Mouse (Mus musculus) adrenal gland, postnatal 25 days (tissue): ENCODE data around the gene Gna11. TPM values are rescaled to one million over a fixed set of nuclear protein-coding genes. Genes with fewer than 3 reads are reported as not detected.
A peak's percentile ranks its signal among the peaks of the same experiment; 100 is the strongest.

Experiments used
- DNase-seq: peaks from one replicate; pipeline ENCODE4 v3.0.0; 2021; ENCODE audit warnings: mixed read lengths
- total RNA-seq: library from RNA; stranded (reverse); gene quantifications from 2 replicates; pipeline ENCODE4 v1.2.3, GENCODE M21; 2021

Gene Gna11
- total RNA-seq, 1 experiment from 2014 or later: 77.9 TPM

DNA sequence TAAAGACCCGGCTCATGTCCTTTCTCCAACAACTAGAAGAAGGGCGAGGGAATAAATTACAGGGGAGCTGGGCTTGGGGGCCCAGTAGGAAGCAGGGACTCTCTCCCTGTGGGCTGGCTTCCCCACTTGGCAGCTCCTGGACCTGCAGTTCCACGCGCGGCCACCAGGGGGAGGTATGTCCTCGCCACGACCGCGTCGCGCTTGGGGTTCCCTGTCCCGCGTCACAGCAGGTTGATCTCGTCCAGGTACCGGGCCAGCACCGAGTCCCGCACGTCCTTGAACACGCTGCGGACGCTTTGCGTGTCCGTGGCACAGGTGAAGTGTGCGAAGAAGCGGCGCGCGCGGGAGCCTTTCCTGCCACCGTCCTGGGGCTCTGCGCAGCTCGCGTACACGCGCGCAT lies 42.3 kb downstream of the Gna11 start:
- DNase-seq: peak; percentile 91

DNA sequence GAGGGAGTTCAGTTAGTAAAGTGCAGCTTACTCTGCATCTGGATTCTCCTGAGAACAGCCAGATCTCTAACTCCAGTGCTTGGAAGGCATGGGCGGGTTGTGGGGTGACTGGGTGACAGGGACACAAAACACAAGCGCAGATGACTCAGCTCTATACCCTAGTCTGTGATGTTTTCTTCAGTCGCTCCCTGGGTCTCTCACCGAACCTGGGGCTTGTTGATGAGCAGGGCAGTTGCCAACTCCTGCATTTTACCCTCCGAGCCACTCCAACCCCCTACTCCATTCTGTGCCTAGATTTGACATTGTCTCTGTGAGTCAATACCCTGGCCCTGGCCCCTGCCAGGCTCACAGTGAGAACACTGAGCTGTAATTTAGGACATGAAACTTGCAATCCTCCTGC lies 43.1 kb downstream of the Gna11 start:
- DNase-seq: no peak

DNA sequence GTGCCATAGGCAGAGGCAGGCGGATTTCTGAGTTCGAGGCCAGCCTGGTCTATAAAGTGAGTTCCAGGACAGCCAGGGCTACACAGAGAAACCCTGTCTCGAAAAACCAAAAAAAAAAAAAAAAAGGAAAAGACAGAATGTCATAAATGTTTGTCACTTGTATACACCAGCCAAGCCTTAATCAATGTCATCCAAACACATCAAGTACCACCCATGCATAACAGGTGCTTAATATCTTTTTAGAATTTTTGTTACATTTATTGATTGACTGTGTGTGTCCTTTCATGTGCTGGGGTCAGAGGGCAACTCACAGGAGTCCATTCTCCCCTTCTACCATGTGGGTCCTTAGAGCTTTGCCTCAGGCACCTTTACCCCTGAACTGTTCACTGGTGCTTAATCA lies 45.0 kb downstream of the Gna11 start, which contains the start of gene S1pr4:
S1pr4 (minus strand) TSS at position 101 of the 400 bp plus-strand sequence.
- no peak for DNase-seq

DNA sequence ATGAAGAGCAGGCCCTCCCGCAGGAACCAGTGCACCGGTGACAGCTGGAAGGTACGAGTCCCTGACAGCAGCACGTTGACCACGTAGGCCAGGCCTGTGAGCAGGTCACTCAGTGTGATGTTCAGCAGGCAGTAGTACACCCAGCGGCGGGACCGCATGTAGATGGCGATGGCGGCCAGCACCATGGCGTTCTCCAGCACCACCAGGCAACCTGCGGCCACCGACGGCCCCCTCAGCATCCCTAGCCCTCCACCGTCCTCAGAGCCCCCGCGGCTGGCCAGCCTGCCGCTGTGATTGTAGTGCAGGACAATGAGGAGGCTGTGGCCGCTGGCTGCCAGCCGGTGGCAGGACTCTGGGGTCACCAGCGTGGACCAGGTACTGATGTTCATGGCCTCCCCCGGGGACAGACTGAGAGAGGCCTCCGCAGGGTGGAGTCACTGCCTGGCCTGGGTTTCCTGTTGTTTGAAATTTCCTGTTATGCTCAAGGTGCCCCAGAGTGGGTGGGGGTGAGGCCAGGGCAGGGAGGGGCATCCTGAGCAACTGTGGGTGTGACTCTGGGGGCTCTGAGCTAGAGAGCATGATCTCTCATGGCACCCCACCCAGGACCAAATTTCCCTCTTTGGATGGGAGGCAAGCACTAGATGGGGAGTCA lies 45.6 kb downstream of the Gna11 start:
- DNase-seq: no peak

DNA sequence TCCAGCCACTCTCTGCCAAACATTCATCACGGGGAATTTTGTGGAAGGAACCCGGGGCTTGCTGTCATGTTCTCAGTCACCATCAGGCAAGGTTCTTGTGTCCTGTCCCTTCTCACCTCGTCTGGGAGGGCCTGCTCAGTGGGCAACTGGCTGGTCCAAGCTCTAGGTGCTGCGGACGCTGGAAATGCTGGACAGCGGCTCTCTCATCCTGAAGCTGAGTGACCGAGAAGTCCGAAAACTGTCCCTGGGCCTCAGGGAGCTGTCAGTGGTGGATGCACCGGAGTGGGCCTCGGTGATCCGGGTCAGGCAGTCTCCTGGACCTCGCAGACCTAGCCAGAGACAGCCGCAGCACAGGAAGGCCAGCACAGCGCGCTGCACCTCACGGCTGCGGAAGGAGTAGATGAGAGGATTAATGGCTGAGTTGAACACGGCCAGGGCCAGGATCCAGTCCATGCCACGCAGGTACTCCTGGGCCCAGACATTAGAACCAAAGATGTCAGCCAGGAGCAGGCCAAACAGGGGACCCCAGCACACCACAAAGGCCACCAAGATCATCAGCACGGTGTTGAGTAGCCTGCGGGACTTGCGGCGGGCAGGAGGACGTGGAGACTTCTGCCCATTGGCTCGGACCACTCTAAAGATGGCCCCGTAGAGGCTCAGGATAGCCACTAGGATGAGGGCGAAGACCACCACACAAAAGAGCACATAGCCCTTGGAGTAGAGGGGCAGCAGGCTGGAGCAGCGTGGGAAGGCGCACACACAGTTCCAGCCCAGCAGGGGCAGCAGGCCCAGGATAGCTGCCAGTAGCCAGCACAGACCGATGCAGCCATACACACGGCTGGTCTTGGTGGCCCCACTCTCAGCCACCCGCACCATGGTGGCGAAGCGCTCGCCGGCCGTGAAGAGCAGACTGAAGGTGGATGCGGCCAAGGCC lies 46.4 kb downstream of the Gna11 start:
- DNase-seq: no peak

DNA sequence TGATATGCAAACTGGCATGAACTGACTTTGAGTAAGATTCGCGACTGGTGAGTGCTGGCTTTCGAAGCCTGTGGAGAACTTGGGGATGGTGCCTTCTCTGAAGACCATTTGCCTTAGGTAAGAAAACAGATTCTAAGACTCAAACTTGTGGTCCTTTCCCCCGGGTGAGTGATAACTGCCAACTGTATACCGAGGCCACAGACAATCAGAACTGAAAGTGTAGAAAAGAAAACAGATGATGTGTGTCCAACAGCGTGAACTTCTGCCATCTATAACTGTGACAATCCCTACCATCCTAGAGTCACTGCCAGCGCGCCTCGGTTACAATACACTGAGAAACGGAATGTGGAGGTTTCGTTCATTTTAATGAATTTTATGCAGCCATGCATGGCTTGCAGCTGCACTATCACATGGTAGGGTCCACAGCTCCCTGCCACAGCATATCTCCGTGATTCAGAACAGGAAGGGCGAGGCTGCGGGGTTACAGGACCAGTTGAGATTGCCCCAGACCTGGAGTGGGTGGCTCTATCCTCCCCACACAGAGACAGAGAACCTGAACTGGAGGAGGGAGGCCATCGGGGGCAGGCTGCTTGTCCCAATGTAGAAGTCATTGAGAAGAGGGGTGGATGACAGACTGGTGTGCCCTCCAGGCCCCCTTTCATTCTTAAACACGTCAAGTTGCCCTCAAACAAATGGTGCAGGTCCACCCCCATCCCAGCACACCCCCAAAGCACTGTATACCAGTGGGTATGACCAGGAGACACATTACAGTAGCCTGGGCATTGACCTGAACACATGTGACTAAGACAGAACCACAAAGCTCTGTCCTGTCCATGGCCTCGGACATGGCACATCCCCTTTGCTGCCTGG lies 47.4 kb downstream of the Gna11 start:
- no peak for DNase-seq

DNA sequence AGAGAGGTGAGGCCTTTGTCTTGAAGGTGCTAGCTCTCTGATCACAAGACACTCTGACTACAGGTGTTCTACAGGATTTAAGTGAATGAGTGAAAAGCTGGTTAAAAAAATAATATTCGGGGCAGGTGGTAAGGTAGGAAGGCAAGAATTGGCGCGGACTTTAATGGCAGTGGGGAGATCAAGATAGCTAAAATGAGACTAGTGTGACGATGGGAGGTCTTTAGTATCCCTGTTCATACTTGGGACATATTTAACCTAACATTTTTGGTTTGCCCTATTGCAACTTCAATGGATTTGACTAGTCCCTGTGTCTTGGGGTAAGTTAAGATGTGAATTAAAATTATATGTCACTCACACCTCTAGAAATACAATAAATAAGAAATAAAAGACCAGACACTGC lies 48.0 kb downstream of the Gna11 start:
- DNase-seq: no peak

DNA sequence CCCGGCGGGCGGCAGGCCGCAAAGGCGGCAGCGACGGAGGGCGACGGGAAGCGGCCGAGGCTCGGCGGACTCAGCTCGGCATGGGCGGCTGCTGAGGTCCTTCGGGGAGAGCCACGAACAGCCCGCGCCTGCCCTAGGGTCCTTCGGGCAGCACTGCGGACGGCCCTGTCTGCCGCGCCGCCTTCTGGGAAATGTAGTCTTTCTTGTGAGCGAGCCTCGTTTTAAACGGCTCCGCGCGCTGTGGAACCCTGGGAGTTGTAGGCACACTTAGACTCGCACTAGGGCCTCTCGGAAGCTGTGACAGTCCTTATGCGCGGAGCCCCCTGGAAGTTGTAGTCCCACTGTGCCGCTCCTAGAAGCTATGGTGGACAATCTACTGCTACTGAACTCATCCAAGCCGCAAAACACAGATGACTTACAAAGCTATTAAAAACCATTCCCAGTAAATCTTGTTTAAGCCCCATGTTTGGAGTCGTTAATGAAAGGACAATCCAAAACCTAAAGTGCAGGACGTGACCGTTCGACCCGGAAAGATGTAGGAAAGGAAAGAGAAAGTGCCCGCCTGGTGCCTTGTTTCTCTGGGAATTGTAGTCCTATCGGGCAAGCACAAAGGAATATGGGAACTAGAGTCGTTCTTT lies 48.6 kb downstream of the Gna11 start, which contains the start of gene Ncln:
Ncln (minus strand) TSS at position 129 of the 638 bp plus-strand sequence.
- peak; percentile 95 for DNase-seq

DNA sequence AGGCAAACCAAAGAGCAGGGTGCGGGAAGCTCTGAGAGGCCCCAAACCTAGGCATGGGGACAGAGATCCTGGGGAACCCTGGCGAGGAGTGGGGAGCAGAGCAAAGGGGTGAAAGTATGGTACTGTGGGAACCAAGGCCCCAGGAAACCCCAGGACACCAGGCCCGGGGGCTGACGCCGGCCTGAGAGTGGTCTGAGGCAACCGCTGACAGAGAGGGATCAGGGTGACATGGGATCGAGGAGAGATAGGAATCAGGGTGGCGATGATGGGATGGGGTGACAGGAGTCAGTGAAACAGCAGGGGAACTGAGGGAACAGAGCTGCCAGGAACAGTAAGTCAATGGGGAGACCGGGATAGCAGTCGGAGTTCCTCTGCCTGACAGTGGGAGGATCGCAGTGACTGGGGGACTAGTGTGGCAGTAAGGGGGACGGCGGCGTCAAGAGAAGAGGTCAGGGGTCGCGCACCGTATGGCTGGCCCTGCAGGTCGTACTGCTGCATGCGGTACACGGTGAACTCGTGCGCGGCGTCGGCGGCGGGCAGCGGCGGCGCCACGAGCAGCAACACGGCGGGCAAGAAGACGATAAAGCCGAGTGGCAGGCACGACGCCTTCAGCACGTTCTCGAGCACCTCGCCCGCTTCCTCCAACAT lies 49.2 kb downstream of the Gna11 start:
- no peak for DNase-seq

DNA sequence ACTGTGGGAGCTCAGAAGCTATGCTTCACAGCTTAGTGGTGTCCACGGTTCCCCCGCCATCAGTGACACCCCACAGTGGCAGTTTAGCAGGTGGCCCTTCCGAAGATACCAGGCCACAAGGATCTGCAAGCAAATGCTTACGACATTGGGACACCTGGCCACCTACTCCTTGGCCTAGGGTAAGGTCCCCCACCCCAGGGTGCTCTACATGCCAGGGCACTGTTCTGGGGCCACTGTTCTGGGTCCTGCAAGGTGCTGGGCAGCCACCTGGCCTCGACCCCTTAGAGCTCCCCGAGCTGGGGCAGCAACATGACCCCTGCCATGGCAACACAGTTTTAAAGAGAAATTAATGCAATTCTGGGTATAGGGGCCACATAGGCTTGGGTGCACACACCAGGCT lies 49.8 kb downstream of the Gna11 start:
- DNase-seq: no peak

DNA sequence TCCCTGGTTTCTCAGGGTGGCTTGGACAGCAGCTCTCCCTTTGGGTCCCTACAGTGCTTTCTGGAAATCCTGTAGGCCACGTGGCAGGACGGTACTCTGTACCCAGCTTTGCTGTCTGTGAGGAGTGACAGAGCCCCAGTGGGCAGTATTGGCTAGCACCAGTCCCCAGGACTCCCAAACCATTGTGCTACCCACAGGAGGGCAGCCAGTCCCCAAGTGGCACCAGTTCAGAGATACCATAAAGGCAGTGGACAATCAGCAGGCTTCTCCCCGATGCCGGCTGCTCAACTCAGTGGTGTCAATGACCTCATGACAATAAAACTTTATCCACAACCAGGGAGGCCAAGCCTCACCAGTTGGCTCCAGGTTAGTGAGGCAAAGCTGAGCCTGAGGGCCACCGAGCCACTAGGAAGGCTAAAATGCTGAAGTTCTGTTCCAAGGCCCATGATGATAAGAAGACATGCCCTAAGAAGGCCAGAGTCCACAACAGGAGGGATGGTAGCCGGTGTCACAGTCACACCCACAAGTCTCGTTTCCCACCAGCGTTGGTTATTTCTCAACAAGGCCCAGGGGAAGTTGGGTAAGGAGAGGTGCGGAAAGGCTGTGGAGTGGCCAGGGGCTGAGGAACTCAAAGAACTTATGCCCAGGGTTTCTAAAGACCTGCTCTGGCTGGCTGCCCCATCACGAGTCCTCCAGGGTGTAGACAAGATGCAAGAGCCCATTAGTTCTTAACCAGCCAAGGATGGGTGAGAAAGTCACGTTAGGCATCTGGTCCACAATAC lies 50.5 kb downstream of the Gna11 start:
- DNase-seq: no peak

DNA sequence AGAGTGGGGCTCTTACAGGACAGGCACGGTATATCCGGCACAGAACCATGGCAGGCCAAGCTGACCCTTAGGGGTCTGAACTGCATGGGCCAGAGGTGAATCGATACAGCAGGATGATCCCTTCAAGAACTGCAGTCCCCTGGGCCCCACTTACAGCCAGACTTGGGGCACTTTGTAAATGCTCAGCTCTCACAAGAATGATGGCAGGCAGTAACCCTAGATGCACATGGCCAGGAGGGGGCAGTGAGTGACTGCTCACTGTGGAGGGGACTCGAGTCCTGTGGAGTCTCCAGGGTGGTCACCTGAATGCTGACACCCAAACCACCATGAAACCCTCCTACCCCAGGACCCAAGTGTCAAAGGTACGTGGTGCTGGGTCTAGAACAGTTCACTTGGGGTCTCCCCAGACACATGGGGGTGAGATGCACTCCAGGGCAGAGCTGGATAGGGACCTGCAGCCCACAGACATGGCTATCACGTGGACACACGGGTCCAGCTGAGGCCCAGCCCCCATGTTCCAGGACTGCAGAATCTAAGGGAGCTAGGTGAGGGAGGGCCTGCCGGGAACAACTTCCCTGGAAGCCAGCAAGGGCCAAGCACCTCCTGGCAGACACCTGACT lies 51.3 kb downstream of the Gna11 start:
- no peak for DNase-seq

DNA sequence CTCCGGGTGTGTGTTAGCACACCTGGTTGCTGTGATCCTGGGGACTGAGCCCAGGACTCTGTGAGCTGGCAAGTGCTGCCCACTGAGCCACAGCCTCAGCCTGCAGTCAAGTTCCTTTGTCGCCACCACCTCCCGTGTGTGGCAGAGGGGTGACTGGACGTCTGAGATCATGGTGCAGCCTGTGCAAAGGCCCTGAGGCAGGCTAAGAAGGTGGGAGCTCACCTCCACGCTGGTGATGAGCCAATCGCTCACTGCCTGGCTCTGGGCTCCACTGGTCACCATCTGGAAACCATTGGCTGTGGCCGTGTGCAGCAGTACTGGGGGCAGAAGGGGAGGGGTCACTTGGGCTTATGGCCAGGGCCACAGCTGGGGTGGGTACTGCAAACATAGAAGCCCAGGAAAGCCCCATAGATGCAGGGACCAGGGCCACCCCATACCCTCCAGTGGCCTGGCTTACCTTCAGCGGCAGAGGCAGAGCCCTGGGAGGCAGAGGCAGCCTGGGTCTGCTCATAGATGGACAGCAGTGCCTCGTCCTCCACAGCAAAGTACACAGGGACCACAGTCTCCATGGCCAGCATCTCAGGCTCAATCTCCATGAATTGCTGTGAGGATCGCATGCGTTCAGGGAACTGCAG lies 52.3 kb downstream of the Gna11 start:
- no peak for DNase-seq

DNA sequence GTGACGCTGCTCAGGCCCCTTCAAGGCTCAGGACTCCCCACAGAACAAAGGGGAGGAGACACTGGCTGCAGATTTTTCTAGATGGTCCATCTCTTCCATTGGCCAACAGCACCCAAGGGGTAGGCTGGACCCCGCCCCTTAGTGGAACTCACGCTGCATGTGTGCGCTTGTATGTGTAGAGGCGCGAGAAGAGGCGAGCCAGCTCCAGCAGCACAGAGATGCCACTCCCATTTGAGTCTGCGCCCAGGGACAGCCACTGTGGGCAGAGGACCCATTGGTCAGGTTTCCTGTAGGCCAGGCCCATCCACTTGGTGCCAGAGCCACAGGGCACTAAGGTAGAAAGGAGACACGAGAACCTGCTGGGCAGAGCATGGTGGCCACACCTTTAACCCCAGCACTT lies 54.0 kb downstream of the Gna11 start:
- DNase-seq: no peak

DNA sequence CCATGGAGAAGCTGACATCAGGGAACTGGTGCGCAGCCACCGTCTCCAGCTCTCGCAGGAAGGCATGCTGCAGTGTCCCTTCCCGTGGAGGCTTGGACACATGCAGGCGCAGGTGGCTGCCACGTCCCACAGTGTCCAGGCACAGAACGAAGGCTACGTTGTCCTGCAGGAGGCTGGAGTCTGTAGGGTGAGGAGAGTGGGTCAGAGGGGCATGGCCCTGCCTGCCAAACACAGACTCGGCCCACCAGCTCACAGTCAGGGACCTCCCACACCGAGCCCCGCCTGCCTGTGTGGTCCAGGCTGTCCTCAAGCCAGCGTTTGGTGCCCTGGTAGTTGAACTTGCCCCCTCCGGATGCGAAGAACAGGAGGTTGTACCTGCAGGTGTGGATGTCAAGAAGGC lies 55.0 kb downstream of the Gna11 start:
- DNase-seq: no peak

DNA sequence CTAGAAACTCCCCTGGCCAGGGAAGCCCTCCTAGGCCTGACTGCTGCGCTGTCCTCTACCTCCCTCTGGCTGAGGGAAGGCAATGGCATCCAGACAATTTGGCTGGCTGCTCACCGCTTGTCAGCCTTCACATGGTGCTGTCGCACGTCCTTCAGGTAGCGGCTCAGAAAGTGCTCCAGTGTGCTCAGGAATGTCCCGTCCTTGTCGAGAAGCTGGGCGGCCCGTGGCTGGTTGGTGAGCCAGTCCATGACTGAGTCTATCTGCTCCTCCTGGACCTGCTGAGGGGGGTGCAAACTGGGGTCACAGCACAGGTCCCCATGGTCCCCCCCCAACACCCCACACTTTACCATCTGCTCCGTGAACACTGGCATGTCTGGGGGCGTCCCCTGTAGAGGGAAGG lies 56.9 kb downstream of the Gna11 start:
- DNase-seq: no peak

DNA sequence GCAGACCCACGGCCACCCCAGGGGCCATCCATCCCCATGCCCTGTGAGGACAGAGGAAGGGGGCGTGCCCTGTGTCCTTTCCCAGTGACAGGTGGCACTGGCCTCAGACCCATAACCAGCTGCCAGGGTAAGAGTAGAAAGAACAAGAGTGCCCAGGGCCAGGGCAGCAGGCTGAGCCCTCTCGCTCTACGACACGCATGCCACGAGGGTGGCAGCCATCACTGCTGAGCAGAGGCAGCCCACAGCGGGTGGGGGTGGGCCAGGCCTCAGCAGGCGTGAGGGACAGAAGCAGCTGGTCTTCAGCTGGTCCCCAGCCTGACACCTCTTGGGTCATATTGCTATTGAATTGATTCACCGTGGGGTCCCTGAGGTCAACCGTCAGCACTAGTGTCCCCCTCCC lies 58.5 kb downstream of the Gna11 start:
- DNase-seq: no peak

DNA sequence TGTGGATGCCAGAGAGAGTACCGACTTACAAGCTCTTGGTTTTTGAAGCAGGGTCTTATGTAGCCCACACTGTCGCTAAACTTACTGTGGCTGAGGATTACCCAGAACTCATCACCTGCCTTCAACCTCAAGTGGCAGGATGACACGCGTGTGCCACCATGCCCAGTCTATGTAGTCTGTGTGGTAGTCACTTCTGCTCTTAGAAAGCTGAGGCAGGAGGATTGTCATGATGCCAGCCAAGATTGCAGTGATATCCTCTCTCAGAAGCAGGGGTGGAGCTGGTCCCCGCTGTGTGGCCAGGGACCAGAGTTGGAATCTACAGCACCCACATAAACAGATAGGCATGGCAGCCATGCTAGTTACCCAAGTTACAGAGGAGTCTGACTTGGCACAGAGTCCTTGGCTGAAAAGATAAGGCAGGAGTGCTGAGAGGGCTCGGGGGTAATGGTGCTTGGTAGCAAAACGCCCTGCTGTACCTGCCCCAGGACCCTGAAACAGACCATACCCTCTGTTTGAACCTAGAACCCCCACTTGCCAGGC lies 59.4 kb downstream of the Gna11 start:
- no peak for DNase-seq

DNA sequence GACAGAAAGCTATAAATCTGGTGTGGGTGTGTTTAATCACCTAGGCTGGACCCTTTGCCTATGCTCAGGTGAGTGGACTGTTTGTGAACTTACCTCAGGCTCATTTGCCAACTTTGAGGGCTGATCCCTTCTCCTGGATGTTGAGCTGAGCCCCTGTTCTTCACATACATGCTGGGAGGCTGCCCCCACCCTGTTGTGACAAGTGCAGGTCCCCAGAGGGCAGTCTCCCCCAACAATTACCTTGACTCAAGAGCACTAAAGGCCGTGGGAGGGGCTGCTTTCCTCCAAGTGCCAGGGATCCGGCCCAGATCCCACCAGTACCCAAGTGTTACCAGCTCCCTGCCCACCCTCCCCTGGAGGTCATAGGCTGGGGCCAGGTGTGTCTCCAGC lies 59.9 kb downstream of the Gna11 start:
- DNase-seq: no peak
